Mouse (Mus musculus): Measurements from ENCODE around the gene Pagr1a. TPM values are rescaled to one million over a fixed set of nuclear protein-coding genes. Genes with fewer than 3 reads are reported as not detected.

Gene Pagr1a
- 30.4 and 46.9 TPM in 2 replicates for polyA plus RNA-seq (2014; fragmentation: Nextera tagmentation; extraction: Ambion mirVana)

DNA sequence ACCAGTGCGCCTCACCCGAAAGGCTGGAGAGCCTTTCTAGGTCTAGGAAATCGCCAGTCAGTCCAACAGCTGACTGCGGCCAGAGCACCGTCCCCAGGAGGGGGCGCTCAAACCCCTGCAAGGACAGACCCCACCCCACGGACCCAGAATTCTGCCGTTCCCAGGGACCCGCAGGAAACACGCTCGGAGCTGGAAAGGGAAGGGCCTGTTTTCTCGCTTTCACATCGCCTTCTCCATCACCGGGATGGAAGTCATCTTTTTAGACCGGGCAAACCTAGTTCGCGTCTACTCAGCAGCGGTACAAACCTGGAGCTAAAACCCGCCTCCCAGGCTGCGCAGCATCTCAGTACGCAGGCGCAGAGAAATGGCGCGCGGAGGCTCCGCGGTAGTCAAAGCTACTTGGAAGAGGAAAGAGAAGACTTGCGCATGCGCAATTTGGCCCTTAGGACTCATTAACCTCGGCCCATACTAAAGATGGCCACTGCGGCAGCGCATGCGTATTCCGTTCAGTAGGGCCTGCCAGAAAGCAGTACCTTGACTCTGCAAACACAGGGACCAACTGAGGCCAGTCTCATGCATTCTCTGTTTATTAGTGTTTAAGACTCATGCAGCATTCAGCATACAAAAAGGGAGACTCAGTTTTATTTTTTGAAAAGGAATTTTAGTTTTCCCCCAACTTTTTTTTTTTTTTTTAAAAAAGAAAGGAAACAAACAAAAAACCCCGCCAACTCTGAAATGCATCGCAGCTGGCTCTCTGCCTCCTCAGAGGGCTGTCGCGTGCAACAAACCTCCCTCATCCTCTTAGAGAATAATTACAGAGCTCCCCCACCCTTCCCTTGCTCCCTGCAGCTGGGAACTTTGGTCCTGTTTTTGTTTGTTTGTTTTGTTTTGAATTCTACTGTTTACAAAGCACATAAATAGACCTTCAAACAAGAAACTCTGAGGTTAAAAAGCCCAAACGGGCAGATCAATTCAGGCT is at the start of gene Pagr1a:
Gene Pagr1a, minus strand, starts transcription at position 382 of the 979 bp plus-strand sequence.
- no peaks in the 10 kb centered on the region for H3K27me3 ChIP-seq (ENCODE audit: control insufficient read depth, insufficient read depth, low read length)
- peak within 1 kb of the TSS; percentile 98 for H3K4me2 ChIP-seq (ENCODE audit: low read depth, low read length)
- 3% methylated on average over 39 of the region's 39 CpGs for WGBS
- peak within 1 kb of the TSS; percentile 70 for H3K4me3 ChIP-seq (ENCODE audit: low read depth, low read length)
- H3K27ac ChIP-seq (ENCODE audit: low read depth, low read length), result peak within 1 kb of the TSS; percentile 94
- no peaks in the 10 kb centered on the region for H3K9me3 ChIP-seq (ENCODE audit: control insufficient read depth, low read length)
- H3K9ac ChIP-seq (replicated peaks; ENCODE audit: low read depth, low read length), result peak within 1 kb of the TSS; percentile 83
- peaks cover 4% of the 10 kb centered on the region; the same call in 1 of the 2 replicates for H3K36me3 ChIP-seq (ENCODE audit: control insufficient read depth, insufficient read depth, low read length)
- ATAC-seq (ENCODE audit: low read depth), result peak; percentile 84
- H3K4me1 ChIP-seq (ENCODE audit: control insufficient read depth, insufficient read depth, low read length), result peaks cover 46% of the 10 kb centered on the region

DNA sequence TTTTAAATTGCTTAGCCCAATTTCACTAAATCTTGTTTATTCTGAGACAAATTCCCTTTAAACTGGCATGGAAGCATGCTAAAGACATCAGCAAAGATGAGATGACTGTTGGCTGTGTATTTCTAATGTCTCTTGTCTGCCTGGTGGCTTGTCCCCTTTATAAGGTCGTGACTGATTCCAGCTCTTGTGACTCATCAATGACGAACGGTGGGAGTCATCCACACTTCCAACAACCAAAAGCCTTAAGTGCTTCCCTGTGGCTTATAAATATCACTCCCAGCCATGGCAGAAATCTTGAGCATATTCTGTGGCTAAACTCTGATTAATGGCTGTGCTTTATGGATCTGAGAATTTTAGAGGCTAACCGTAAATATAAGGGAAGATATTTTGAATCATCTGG is 49.2 kb upstream of the Pagr1a start:
- ATAC-seq (ENCODE audit: low read depth), result no peak
- H3K36me3 ChIP-seq (ENCODE audit: control insufficient read depth, insufficient read depth, low read length), result no peaks in the 10 kb centered on the region
- no peaks in the 10 kb centered on the region for H3K4me1 ChIP-seq (ENCODE audit: control insufficient read depth, insufficient read depth, low read length)
- no peak overlapping the region for H3K4me3 ChIP-seq (ENCODE audit: low read depth, low read length)
- H3K27ac ChIP-seq (ENCODE audit: low read depth, low read length), result no peak overlapping the region
- H3K9ac ChIP-seq (replicated peaks; ENCODE audit: low read depth, low read length), result no peak overlapping the region
- 79% methylated on average over 4 of the region's 4 CpGs for WGBS
- no peak overlapping the region for H3K4me2 ChIP-seq (ENCODE audit: low read depth, low read length)
- H3K27me3 ChIP-seq (ENCODE audit: control insufficient read depth, insufficient read depth, low read length), result no peaks in the 10 kb centered on the region
- H3K9me3 ChIP-seq (ENCODE audit: control insufficient read depth, low read length), result no peaks in the 10 kb centered on the region

DNA sequence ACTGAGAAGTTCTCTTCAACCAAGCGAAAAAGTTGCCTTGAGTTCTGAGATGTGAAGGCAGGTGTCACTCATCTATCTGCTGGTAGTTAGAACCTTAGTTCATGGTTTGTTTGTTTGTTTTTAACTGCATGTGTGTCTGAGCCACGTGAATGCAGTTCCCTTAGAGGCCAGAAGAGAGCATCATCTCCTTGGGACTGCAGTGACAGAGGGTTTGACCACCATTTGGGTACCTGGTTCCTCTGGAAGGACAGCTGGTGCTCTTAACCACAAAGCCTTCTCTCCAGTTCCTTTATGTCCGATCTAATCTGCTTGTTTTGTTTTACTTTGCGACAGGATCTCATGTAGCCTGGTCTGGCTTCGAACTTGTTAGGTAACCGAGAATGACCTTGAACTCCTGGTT is 48.4 kb upstream of the Pagr1a start:
- Histone ChIP-seq H3K27ac (ENCODE audit: low read depth, low read length) (no peak overlapping the region), H3K4me2 (ENCODE audit: low read depth, low read length) (no peak overlapping the region), H3K9ac (replicated peaks; ENCODE audit: low read depth, low read length) (no peak overlapping the region), H3K36me3 (ENCODE audit: control insufficient read depth, insufficient read depth, low read length) (no peaks in the 10 kb centered on the region), H3K27me3 (ENCODE audit: control insufficient read depth, insufficient read depth, low read length) (no peaks in the 10 kb centered on the region), H3K4me1 (ENCODE audit: control insufficient read depth, insufficient read depth, low read length) (no peaks in the 10 kb centered on the region), H3K9me3 (ENCODE audit: control insufficient read depth, low read length) (no peaks in the 10 kb centered on the region), H3K4me3 (ENCODE audit: low read depth, low read length) (no peak overlapping the region)
- no peak for ATAC-seq (ENCODE audit: low read depth)
- 90% methylated on average over 6 of the region's 6 CpGs for WGBS

DNA sequence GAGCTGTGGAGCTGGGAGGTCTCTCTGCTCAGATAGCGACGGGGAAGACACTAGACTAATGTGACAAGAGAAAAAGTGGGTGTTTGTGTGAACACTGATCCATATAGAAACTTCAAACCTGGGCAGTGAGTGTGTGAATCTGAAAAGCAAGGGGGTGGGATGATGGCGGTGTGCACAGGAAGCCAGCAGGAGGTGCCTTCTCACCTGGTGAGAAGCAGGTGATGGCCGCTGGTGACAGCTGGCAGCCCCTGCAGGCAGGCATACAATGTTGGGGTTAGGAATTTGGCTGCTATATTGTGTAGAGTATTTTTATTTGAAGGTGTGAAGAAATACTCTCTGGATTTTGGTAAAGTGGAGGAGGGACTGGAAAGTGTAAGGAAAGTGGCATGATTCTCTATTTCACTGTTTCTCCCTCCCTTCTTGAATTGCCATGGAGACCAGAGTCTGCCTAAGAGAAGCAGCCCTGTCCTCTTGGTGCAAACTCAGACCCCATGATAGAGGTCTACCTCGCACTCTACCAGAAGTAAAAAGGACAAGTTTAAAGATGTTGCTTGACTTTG is 38.0 kb upstream of the Pagr1a start:
- Histone ChIP-seq H3K4me2 (ENCODE audit: low read depth, low read length) (no peak overlapping the region), H3K9me3 (ENCODE audit: control insufficient read depth, low read length) (no peaks in the 10 kb centered on the region), H3K36me3 (ENCODE audit: control insufficient read depth, insufficient read depth, low read length) (no peaks in the 10 kb centered on the region), H3K27ac (ENCODE audit: low read depth, low read length) (no peak overlapping the region), H3K4me3 (ENCODE audit: low read depth, low read length) (no peak overlapping the region), H3K9ac (replicated peaks; ENCODE audit: low read depth, low read length) (no peak overlapping the region), H3K4me1 (ENCODE audit: control insufficient read depth, insufficient read depth, low read length) (no peaks in the 10 kb centered on the region), H3K27me3 (ENCODE audit: control insufficient read depth, insufficient read depth, low read length) (no peaks in the 10 kb centered on the region)
- ATAC-seq (ENCODE audit: low read depth), result no peak
- 76% methylated on average over 5 of the region's 5 CpGs for WGBS

DNA sequence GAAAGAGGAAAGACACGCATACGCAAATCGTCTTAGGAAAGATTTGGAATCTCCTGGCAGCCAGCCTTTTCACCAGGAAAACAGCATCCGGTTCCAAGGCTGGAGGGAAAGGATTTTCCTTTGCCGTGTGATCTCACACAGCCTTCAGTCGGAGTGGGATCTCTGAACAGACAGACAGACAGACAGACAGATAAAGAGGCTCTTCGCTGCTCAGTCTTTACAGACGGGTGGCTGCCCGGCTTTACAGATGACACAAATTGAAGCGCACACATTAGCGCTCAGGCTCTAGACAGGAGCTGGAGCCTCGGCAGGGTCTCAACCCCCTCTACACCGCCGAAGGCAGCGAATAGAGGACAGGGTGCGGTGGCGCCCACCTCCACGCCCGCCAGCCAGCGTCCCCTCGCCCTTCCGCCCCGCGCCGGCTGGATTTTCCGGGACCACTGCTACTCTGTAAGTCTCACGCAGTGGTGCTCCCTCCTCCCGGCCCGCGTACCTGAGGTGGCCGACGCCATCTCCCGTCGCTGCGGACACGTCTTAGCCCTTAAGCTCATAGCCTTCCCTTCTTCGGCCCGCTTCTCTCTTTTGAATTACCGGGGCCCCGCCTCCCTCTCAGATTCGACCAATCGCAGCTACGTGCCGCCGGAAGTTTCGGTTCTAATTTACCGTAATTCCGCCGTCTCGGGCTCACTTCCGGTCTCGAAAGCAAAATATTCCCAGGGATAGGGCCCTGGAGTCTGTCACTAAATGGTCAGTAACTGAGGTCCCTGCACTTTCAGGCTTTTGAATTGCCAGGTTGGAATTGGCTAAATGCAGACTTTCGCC is 24.9 kb upstream of the Pagr1a start, which contains the start of gene Kif22:
Gene Kif22, minus strand, starts transcription at position 621 of the 822 bp plus-strand sequence.
- under 1% methylated on average over 53 of the region's 53 CpGs for WGBS
- H3K9me3 ChIP-seq (ENCODE audit: control insufficient read depth, low read length), result no peaks in the 10 kb centered on the region
- H3K36me3 ChIP-seq (ENCODE audit: control insufficient read depth, insufficient read depth, low read length), result no peaks in the 10 kb centered on the region
- peak within 1 kb of the TSS; percentile 54 for H3K4me2 ChIP-seq (ENCODE audit: low read depth, low read length)
- H3K27me3 ChIP-seq (ENCODE audit: control insufficient read depth, insufficient read depth, low read length), result no peaks in the 10 kb centered on the region
- H3K9ac ChIP-seq (replicated peaks; ENCODE audit: low read depth, low read length), result peak within 1 kb of the TSS; percentile 56
- peaks cover 7% of the 10 kb centered on the region; the same call in 1 of the 2 replicates for H3K4me1 ChIP-seq (ENCODE audit: control insufficient read depth, insufficient read depth, low read length)
- H3K27ac ChIP-seq (ENCODE audit: low read depth, low read length), result peak within 1 kb of the TSS; percentile 16; the same call in 1 of the 2 replicates
- ATAC-seq (ENCODE audit: low read depth), result peak; percentile 88
- peak within 1 kb of the TSS; percentile 45 for H3K4me3 ChIP-seq (ENCODE audit: low read depth, low read length)

DNA sequence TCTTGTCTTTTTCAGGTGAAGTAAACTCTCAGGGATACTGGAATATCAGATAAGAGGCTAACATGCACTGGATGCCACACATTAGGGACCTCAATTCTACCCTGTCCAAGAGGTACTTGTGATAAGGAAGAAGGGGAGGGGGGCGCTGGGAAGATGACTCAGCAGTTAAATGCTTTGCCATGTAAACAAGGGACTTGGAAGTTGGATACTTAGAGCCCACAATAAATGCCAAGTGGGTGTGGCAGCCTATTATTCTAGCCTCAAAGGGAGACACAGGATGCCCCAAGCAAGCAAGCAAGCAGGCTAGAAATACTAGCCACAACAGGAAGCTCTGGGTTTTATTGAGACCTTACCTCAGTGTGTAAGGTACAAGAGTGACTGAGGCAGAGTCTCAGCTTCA is 14.1 kb upstream of the Pagr1a start:
- H3K4me2 ChIP-seq (ENCODE audit: low read depth, low read length), result no peak overlapping the region
- H3K9me3 ChIP-seq (ENCODE audit: control insufficient read depth, low read length), result no peaks in the 10 kb centered on the region
- H3K4me1 ChIP-seq (ENCODE audit: control insufficient read depth, insufficient read depth, low read length), result peaks cover 8% of the 10 kb centered on the region
- H3K36me3 ChIP-seq (ENCODE audit: control insufficient read depth, insufficient read depth, low read length), result no peaks in the 10 kb centered on the region
- no peak overlapping the region for H3K4me3 ChIP-seq (ENCODE audit: low read depth, low read length)
- H3K27ac ChIP-seq (ENCODE audit: low read depth, low read length), result no peak overlapping the region; the same call in 1 of the 2 replicates
- 64% methylated on average over 1 of the region's 1 CpGs for WGBS
- no peak overlapping the region for H3K9ac ChIP-seq (replicated peaks; ENCODE audit: low read depth, low read length)
- no peak for ATAC-seq (ENCODE audit: low read depth)
- no peaks in the 10 kb centered on the region for H3K27me3 ChIP-seq (ENCODE audit: control insufficient read depth, insufficient read depth, low read length)

DNA sequence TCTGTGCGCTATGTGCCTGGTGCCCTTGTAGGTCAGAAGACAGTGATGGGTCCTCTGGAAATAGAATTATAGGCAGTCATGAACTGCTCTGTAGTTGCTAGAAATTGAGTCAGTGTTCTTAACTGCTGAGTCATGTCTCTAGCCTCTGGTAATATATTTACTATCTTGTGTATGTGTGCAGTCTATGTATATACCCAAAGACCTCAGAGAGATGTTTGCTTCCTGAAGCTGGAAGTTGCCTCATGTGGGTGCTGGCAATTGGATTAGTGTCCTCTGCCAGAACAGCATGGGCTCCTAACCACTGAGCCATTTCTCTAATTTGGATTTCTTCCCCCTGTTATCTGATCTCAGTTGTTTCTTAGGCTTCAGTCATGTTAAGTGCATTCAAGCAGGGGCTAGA is 13.0 kb upstream of the Pagr1a start:
- Histone ChIP-seq H3K9me3 (ENCODE audit: control insufficient read depth, low read length) (no peaks in the 10 kb centered on the region), H3K4me2 (ENCODE audit: low read depth, low read length) (no peak overlapping the region), H3K36me3 (ENCODE audit: control insufficient read depth, insufficient read depth, low read length) (no peaks in the 10 kb centered on the region), H3K9ac (replicated peaks; ENCODE audit: low read depth, low read length) (no peak overlapping the region), H3K4me3 (ENCODE audit: low read depth, low read length) (no peak overlapping the region), H3K27ac (ENCODE audit: low read depth, low read length) (no peak overlapping the region), H3K4me1 (ENCODE audit: control insufficient read depth, insufficient read depth, low read length) (peaks cover 9% of the 10 kb centered on the region), H3K27me3 (ENCODE audit: control insufficient read depth, insufficient read depth, low read length) (no peaks in the 10 kb centered on the region)
- WGBS, result 95% methylated on average over 1 of the region's 1 CpGs
- ATAC-seq (ENCODE audit: low read depth), result no peak

DNA sequence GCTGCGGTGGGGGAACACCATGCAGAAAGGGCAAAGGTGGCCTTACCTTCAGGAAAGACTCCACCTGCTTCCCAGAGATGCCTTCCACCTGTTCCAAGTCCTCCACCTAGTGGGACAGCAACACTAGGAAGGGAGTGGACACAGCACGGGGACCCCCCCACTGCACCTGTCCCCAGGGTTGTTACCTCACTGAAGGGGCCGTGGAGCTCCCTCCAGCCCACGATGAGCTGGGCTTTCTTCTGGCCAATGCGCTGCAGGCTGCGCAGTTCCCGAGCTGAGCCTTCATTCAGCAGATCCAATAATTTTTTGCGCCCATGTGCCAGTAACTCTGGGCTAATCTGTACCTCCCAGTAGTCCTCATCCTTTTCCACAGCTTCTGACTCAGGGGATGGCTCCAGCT is 10.7 kb upstream of the Pagr1a start:
- Histone ChIP-seq H3K27me3 (ENCODE audit: control insufficient read depth, insufficient read depth, low read length) (no peaks in the 10 kb centered on the region), H3K4me3 (ENCODE audit: low read depth, low read length) (peak overlapping the region; percentile 95), H3K4me2 (ENCODE audit: low read depth, low read length) (peak overlapping the region; percentile 81), H3K9me3 (ENCODE audit: control insufficient read depth, low read length) (no peaks in the 10 kb centered on the region), H3K27ac (ENCODE audit: low read depth, low read length) (peak overlapping the region; percentile 100), H3K4me1 (ENCODE audit: control insufficient read depth, insufficient read depth, low read length) (peaks cover 32% of the 10 kb centered on the region), H3K36me3 (ENCODE audit: control insufficient read depth, insufficient read depth, low read length) (peaks cover 14% of the 10 kb centered on the region), H3K9ac (replicated peaks; ENCODE audit: low read depth, low read length) (peak overlapping the region; percentile 66)
- WGBS, result 56% methylated on average over 8 of the region's 8 CpGs
- peak; percentile 26; the same call in 1 of the 2 replicates for ATAC-seq (ENCODE audit: low read depth)

Measured in neural tube, embryonic 14.5 days (tissue).